Comparison of ENCODE assay signal across 8 mouse cellular contexts in genomic region chr14:55589771-55590448, GRCm38 (mm10). TPM values are rescaled to one million over a fixed set of nuclear protein-coding genes. Genes with fewer than 3 reads are reported as not detected.
DNase-seq lines count a peak whose midpoint lies in the region; ATAC-seq and TF ChIP-seq lines count a peak whose summit lies in the region.

No protein-coding gene starts in this region.

- peak overlapping the region; percentile 99 for H3K27ac ChIP-seq in kidney, postnatal 0 days
- H3K27ac ChIP-seq in hindbrain, postnatal 0 days, result peak overlapping the region; percentile 96; the same call in 1 of the 2 replicates

- WGBS in kidney, postnatal 0 days, result 77% methylated on average over 11 of the region's 11 CpGs
- 89% methylated on average over 11 of the region's 11 CpGs for WGBS in hindbrain, postnatal 0 days

- H3K9me3 ChIP-seq in kidney, postnatal 0 days (replicated peaks; ENCODE audit: low read length), result no peaks in the 10 kb centered on the region
- no peaks in the 10 kb centered on the region for H3K9me3 ChIP-seq in hindbrain, postnatal 0 days (ENCODE audit: low read length)

- H3K36me3 ChIP-seq in kidney, postnatal 0 days (ENCODE audit: insufficient read depth, low read length), result peaks cover 14% of the 10 kb centered on the region
- H3K36me3 ChIP-seq in hindbrain, postnatal 0 days (ENCODE audit: insufficient read depth, low read length), result peaks cover 8% of the 10 kb centered on the region

- no peak for ATAC-seq in kidney, postnatal 0 days (replicated peaks; ENCODE audit: low FRiP score, low read depth)
- ATAC-seq in hindbrain, postnatal 0 days, result no peak
- ATAC-seq in frontal cortex, adult (ENCODE audit: low TSS enrichment), result no peak

- H3K4me3 ChIP-seq in kidney, postnatal 0 days (replicated peaks; ENCODE audit: low read depth, low read length), result peak overlapping the region; percentile 94
- peak overlapping the region; percentile 79 for H3K4me3 ChIP-seq in hindbrain, postnatal 0 days (ENCODE audit: low read length)

- no peak for TF ChIP-seq CTCF in kidney, postnatal 0 days (IDR thresholded peaks at IDR 0.05; ENCODE audit: low read depth)
- no peak for TF ChIP-seq CTCF in hindbrain, postnatal 0 days (IDR thresholded peaks at IDR 0.05; ENCODE audit: low read depth)

- H3K4me2 ChIP-seq in kidney, postnatal 0 days (ENCODE audit: low read length), result peak overlapping the region; percentile 96
- H3K4me2 ChIP-seq in hindbrain, postnatal 0 days (ENCODE audit: low read depth, low read length), result peak overlapping the region; percentile 90

- H3K4me1 ChIP-seq in kidney, postnatal 0 days (replicated peaks; ENCODE audit: insufficient read depth, low read length), result peaks cover 15% of the 10 kb centered on the region; the same call in 1 of the 2 replicates
- peaks cover 24% of the 10 kb centered on the region for H3K4me1 ChIP-seq in hindbrain, postnatal 0 days (ENCODE audit: insufficient read depth, low read length)

- H3K27me3 ChIP-seq in kidney, postnatal 0 days (ENCODE audit: insufficient read depth, low read length), result no peaks in the 10 kb centered on the region
- H3K27me3 ChIP-seq in hindbrain, postnatal 0 days (ENCODE audit: insufficient read depth, low read length), result no peaks in the 10 kb centered on the region

- no peak for DNase-seq in kidney, postnatal 0 days (ENCODE audit: low spot score)
- no peak for DNase-seq in kidney, postnatal 4 days
- DNase-seq in adipocyte (ENCODE audit: low spot score) (peak; percentile 33), MN1 (ENCODE audit: low spot score) (no peak)
- DNase-seq in hindbrain, postnatal 0 days (ENCODE audit: low spot score), result no peak
- DNase-seq in naive thymus-derived CD4-positive, alpha-beta T cell, adult 2 months (ENCODE audit: low read depth), result peak; percentile 67
- DNase-seq in layer of hippocampus, postnatal 36 days, result no peak

- peak overlapping the region; percentile 92 for H3K9ac ChIP-seq in kidney, postnatal 0 days (ENCODE audit: low read depth, low read length)
- H3K9ac ChIP-seq in hindbrain, postnatal 0 days (replicated peaks; ENCODE audit: low read length), result peak overlapping the region; percentile 72

RNA-seq across cellular contexts. Expression of gene Psme2, which starts 1.0 kb away (rescaled TPM):
- 281 and 286 TPM in 2 replicates for polyA plus RNA-seq in kidney, postnatal 0 days (2015; fragmentation: Nextera tagmentation; extraction: Ambion mirVana)
- 51.9 and 57.6 TPM in 2 replicates for total RNA-seq in hindbrain, postnatal 0 days (2014; rRNA removed)
- 163 and 208 TPM in 2 replicates for polyA plus RNA-seq in hindbrain, postnatal 0 days (2015; fragmentation: Nextera tagmentation; extraction: Ambion mirVana)
- total RNA-seq in layer of hippocampus, postnatal 36 days (2021), result 10 to 100 TPM; 43.2 to 44.6 TPM

RNA-seq across cellular contexts. Expression of gene Rnf31, which starts 1.6 kb away (rescaled TPM):
- 17.9 TPM in 2 replicates for polyA plus RNA-seq in kidney, postnatal 0 days (2015; fragmentation: Nextera tagmentation; extraction: Ambion mirVana)
- total RNA-seq in hindbrain, postnatal 0 days (2014; rRNA removed), result 23.6 and 25.5 TPM in 2 replicates
- 21.0 and 21.2 TPM in 2 replicates for polyA plus RNA-seq in hindbrain, postnatal 0 days (2015; fragmentation: Nextera tagmentation; extraction: Ambion mirVana)
- 10 to 100 TPM; 29.5 to 41.0 TPM for total RNA-seq in layer of hippocampus, postnatal 36 days (2021)

RNA-seq across cellular contexts. Expression of gene Emc9, which starts 4.8 kb away (rescaled TPM):
- 14.3 and 16.6 TPM in 2 replicates for polyA plus RNA-seq in kidney, postnatal 0 days (2015; fragmentation: Nextera tagmentation; extraction: Ambion mirVana)
- 26.6 and 51.6 TPM in 2 replicates for total RNA-seq in hindbrain, postnatal 0 days (2014; rRNA removed)
- polyA plus RNA-seq in hindbrain, postnatal 0 days (2015; fragmentation: Nextera tagmentation; extraction: Ambion mirVana), result 79.0 and 82.2 TPM in 2 replicates
- total RNA-seq in layer of hippocampus, postnatal 36 days (2021), result 10 to 100 TPM; 46.1 to 50.7 TPM

RNA-seq across cellular contexts. Expression of gene Psme1, which starts 12.0 kb away (rescaled TPM):
- 179 and 181 TPM in 2 replicates for polyA plus RNA-seq in kidney, postnatal 0 days (2015; fragmentation: Nextera tagmentation; extraction: Ambion mirVana)
- total RNA-seq in hindbrain, postnatal 0 days (2014; rRNA removed), result 86.5 and 128 TPM in 2 replicates
- polyA plus RNA-seq in hindbrain, postnatal 0 days (2015; fragmentation: Nextera tagmentation; extraction: Ambion mirVana), result 226 and 244 TPM in 2 replicates
- 10 to 100 TPM; 50.3 to 50.4 TPM for total RNA-seq in layer of hippocampus, postnatal 36 days (2021)

RNA-seq across cellular contexts. Expression of gene Irf9, which starts 13.5 kb away (rescaled TPM):
- polyA plus RNA-seq in kidney, postnatal 0 days (2015; fragmentation: Nextera tagmentation; extraction: Ambion mirVana), result 24.2 and 27.4 TPM in 2 replicates
- total RNA-seq in hindbrain, postnatal 0 days (2014; rRNA removed), result 14.8 and 18.4 TPM in 2 replicates
- 7.3 and 10.1 TPM in 2 replicates for polyA plus RNA-seq in hindbrain, postnatal 0 days (2015; fragmentation: Nextera tagmentation; extraction: Ambion mirVana)
- total RNA-seq in layer of hippocampus, postnatal 36 days (2021), result 10 to 100 TPM; 13.9 to 16.2 TPM

Comparison
In these comparisons a context has a peak if more than half of its experiments do, and no peak if none do; other contexts are left out.
1. DNase-seq: peak in adipocyte (single experiment) and naive thymus-derived CD4-positive, alpha-beta T cell, adult 2 months (single experiment); none in kidney, postnatal 0 days (single experiment), kidney, postnatal 4 days (0 of 2), hindbrain, postnatal 0 days (single experiment), MN1 (single experiment) and layer of hippocampus, postnatal 36 days (0 of 2).